Mouse (Mus musculus) brain, embryonic 14.5 days (tissue): ENCODE measurements around the gene Gm45799.

Experiments
- CTCF ChIP-seq: fragments of 200-500 bp; IDR thresholded peaks from 2 replicates; pipeline ENCODE4 v1.5.1; 2012; ENCODE audit warnings: inconsistent platforms, mild to moderate bottlenecking, moderate library complexity, borderline replicate concordance; ENCODE audit not compliant: insufficient read depth, insufficient read length; ENCODE audit errors: extremely low read depth
- POLR2A ChIP-seq: fragments of 200-500 bp; IDR thresholded peaks from 2 replicates; pipeline ENCODE4 v1.6.1; 2012; ENCODE audit warnings: mild to moderate bottlenecking, inconsistent platforms, borderline replicate concordance; ENCODE audit not compliant: poor library complexity, insufficient read depth, insufficient read length, severe bottlenecking; ENCODE audit errors: extremely low read depth

DNA sequence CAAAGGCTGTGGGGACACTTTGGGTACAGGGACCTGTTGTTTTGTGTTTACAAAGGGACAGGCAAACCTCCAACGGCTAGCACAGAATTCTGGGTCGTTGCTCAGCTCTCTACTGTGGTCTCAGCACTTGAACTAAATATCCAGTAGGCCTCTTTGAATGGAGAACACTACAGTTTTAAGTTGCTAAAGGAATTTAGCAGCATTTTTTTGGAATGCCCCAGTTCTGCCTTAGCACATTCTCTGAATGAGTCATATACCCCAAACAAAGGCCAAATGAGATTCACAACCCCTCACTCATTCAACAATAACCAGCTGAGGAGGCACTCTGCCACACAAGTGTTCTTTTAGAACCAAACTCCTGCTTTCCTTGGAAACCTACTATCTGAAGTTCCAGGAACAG, 81.6 kb downstream of the Gm45799 start:
- TF ChIP-seq CTCF (no peak), POLR2A (no peak)
